Mouse (Mus musculus) skeletal muscle tissue, adult 2 months (tissue): Measurements from ENCODE around the gene Ddx19a.
"Not testable (repeated sequence)": the region's sequence is repeated elsewhere in the genome, so short reads cannot be mapped to it uniquely, and the experiment has no call there.

Experiments
- DNase-seq: peaks from one replicate; pipeline ENCODE4 v3.0.0-alpha.2; 2012; ENCODE audit warnings: low read depth, low spot score

The Ddx19a gene

GRCm38 (mm10) chr8:110997547-110998531, at the start of gene Ddx19a:
TSS of gene Ddx19a (minus strand) at chr8:110997800.
- peak; percentile 79 for DNase-seq

GRCm38 (mm10) chr8:111044003-111044734, 46.6 kb upstream of the Ddx19a start:
- no peak for DNase-seq

- no peak for DNase-seq
Measured at GRCm38 (mm10) chr8:111042546-111042945, 44.9 kb upstream of the Ddx19a start.

- no peak for DNase-seq
Measured at GRCm38 (mm10) chr8:111036591-111036990, 39.0 kb upstream of the Ddx19a start.

- no peak for DNase-seq
Measured at GRCm38 (mm10) chr8:111034276-111034675, 36.7 kb upstream of the Ddx19a start.

- DNase-seq: peak; percentile 100
Measured at GRCm38 (mm10) chr8:111033482-111034215, 36.0 kb upstream of the Ddx19a start.

GRCm38 (mm10) chr8:111032916-111033315, 35.3 kb upstream of the Ddx19a start, which contains the start of gene Aars:
TSS of gene Aars (plus strand) at chr8:111033144.
- DNase-seq: no peak

GRCm38 (mm10) chr8:111031572-111031971, 34.0 kb upstream of the Ddx19a start, which contains the start of gene Ddx19b:
TSS of gene Ddx19b (minus strand) at chr8:111031751.
- DNase-seq: no peak

- no peak for DNase-seq
Measured at GRCm38 (mm10) chr8:111030045-111030444, 32.4 kb upstream of the Ddx19a start.

- no peak for DNase-seq
Measured at GRCm38 (mm10) chr8:111029589-111029988, 32.0 kb upstream of the Ddx19a start.

GRCm38 (mm10) chr8:111027391-111027937, 29.9 kb upstream of the Ddx19a start:
- DNase-seq: peak; percentile 75

- not testable (repeated sequence) for DNase-seq
Measured at GRCm38 (mm10) chr8:111026609-111027008, 29.0 kb upstream of the Ddx19a start.

- DNase-seq: not testable (repeated sequence)
Measured at GRCm38 (mm10) chr8:111010230-111010991, 12.8 kb upstream of the Ddx19a start.

GRCm38 (mm10) chr8:110996641-110997430, 764 bp downstream of the Ddx19a start:
- no peak for DNase-seq

- no peak for DNase-seq
Measured at GRCm38 (mm10) chr8:110990017-110990416, 7.6 kb downstream of the Ddx19a start.

GRCm38 (mm10) chr8:110987805-110988744, 9.5 kb downstream of the Ddx19a start:
- DNase-seq: no peak

- no peak for DNase-seq
Measured at GRCm38 (mm10) chr8:110981304-110981703, 16.3 kb downstream of the Ddx19a start.

GRCm38 (mm10) chr8:110977987-110978386, 19.6 kb downstream of the Ddx19a start:
- not testable (repeated sequence) for DNase-seq
